Mouse (Mus musculus): ENCODE data around the gene Pitpnm3.
A peak's percentile ranks its signal among the peaks of the same experiment; 100 is the strongest.

Gene Pitpnm3

DNA sequence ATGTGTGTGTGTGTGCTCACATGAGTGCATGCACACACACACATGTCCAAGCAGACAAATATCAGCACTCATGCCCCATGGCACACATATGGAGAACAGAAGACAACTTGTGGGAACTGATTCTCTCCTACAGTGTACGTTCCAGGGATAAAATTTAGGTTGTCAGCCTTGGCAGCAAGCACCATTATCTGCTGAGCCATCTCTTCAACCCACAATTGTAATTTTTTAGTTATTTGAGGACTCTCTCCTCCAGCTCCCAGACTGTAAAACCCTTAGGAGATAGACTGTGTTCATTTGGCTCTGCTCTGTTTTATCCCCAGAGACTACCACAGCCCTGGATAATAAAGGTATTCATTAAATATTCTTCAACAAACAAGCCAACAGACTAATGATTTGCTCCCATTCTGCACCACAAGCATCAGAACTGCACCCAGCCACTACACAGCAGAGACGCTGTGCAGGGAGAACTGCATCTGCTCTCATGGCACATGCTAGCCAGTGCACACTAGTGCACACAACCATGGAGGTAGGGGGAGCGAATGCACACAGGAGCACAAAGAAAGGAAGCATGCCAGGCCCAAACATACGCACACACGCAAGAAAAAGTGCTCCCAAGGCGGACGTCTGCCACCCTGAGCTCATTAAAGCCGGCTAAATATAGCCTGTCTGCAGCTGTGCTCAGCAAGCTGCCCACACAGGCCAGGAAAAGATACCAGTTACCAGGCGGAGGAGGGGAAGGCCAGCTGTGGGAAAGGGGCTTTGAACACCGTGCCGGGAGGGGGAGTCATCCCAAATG lies 49.1 kb downstream of the Pitpnm3 start:
- DNase-seq, result peak; percentile 18

DNA sequence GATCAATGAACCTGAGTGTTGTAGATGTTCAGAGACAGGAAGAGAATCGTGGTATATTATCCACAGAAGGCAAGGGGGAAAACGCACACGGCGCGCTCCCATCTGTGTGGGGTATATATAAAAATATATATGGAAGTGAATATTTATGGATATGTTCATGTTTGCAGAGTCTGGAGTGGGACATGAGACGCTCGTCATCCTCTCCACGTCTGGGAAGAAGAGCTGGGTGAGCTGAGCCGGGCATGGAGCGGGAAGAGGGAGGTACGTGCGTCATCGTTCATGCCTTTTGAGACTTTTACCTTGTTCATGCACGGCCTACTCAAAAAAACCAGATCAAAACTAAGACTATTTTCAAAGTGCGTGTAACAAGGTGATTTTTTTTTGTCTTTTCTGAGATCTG lies 51.2 kb downstream of the Pitpnm3 start:
- DNase-seq, result no peak

DNA sequence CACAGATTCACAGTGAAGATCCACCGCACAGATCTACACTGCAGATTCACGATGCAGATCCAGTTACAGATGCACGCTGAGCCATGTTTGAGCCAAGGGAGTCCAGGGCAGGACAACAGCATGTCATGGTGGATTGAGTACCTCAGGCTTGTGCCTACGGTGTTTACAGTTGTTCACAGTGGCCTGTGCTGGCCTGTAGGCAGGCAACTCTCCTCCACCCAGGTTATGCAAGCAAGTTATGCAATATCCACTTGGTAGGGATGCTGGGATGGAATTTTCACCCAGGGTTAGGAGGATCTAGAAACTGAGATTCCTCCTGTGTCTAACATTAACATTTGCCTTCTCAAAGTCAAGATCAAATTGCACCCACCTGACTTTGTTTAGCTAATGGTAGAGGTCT lies 53.0 kb downstream of the Pitpnm3 start:
- DNase-seq, result no peak

DNA sequence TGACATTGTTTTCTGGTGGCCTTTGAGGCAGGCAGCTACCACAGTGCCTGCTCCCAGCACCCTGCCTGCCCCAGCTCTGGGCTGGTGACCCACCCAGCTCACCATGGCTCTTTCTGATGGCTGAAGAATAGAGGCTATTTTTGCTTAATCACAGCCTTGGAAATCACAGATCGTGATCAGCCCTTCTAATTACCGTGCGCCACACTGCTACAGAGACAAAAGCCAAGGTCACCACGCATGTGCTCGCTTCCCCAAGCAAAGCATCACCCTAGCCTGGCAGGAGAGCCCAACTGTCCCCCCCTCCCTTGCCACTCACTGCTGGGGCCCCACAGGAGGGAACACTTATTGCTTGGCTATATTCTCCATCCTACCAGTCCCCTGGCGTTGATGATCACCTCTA lies 55.1 kb downstream of the Pitpnm3 start:
- DNase-seq, result no peak

DNA sequence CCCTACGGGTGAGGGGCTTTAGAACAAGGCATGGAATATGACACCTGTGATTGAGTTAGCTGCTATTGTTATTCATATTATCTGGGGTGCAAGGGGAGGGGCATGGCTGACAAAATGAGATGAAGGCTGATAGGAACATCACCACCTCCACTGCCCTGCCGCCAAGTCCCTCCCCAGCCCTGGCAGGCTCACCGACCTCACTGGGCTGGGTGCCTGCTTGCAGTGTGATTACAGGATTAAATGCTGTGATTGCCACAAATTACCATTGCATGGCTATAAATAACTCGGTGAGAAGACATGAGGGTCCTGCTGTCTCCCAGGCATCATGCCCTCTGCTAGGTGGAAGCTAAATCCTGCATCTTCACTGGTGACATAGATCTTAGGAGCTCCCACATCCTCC lies 56.9 kb downstream of the Pitpnm3 start:
- DNase-seq, result no peak

DNA sequence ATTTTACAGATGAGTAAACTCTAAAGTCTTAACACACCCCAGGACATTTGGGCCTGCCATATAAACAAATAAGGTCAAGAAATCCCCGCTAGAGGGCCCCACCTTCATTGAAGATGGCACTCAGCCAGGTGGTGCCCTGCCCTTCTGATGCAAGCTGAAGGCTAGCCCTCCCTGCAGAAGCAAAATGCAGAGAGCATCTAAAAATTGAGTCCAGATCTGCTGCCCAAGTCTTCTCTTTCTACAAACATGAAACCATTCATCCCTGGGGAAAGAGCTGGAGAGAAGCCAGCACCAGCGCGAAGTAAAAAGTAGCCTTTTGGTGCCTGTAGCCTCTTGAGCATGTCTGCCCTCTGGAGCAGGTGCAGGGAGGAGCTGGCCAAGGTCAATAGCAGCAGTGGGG lies 57.5 kb downstream of the Pitpnm3 start:
- no peak for DNase-seq

DNA sequence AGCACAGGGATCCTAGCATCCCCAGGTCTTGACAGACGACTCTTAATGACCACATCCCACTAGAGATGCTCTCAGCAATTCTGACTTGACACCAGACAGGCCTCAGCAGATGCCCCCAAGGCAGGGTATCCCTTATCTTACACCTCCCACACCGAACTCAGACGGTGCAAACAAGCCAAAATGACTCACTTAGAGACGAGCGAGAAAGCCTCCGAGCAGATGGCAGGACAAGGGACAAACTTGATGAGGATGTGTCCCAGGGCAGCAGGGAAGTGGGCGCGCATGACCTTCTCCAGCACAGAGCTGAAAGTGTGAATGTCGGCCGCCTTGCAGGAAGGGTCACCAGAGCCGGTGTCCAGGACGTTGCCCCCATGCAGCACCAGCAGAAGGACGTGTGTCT lies 61.3 kb downstream of the Pitpnm3 start:
- no peak for DNase-seq

DNA sequence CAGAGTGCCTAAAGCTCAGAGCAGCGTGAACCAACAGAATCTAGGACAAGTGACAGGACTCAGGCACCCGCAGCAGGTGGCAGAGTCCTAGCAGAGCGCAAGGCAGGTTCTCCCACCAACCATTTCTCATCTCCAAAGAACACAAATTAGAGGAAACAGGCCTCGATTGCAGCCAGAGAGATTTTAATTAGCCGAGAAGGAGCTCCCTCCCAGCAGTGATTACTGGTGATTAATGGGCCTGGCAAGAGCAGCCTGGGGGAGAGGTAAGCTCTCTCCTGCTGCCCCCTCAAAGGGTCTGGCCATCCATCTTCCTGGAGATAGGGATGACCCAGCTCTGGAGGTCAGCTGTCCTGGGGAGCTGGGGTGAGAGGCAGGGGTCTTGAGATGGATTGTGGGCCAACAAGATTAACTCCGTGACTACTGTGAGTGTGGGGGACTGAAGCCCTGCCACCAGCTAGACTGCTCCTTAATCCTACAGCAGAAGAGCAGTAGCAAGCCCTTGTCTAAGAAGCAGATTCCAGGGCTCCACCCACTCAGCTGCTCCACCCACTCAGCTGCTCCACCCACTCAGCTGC lies 63.2 kb downstream of the Pitpnm3 start:
- no peak for DNase-seq

DNA sequence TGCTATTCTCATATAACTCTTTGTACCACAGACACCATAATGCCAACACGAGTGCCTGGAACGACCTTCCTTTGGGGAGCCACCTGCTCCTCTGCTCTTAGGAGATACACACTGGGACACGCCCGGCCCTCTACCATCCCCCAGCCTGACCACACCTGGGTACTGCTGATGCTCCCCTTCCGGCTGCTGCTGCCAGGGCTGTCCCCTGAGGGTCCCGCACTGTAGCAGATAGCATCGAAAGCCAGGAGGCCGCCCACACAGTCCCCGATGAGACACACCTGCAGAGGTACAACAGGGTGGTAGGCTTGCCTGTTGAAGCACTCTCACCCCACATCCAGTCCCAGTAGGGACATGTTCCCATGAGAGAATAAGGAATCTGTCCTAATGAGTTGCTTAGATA lies 64.8 kb downstream of the Pitpnm3 start:
- DNase-seq, result no peak

DNA sequence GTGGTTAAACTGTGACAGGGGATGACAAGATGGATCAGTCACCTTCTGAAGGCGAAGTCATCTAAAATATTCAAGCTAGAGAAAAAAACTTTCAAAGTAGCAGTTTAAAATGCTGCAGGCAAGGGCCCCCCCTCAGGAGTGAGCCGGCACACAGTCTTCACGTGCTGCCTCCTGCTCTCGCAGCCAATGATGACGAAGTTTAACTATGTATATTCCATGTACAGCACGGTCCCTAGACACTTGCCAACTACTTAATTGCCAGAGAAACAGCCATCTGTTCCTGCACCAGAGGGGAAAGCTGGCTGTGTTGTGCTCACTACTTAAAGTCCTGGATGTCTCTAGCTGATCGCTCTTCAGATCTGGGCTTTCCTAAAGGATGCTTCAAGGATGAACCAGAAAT lies 67.6 kb downstream of the Pitpnm3 start:
- DNase-seq, result no peak

DNA sequence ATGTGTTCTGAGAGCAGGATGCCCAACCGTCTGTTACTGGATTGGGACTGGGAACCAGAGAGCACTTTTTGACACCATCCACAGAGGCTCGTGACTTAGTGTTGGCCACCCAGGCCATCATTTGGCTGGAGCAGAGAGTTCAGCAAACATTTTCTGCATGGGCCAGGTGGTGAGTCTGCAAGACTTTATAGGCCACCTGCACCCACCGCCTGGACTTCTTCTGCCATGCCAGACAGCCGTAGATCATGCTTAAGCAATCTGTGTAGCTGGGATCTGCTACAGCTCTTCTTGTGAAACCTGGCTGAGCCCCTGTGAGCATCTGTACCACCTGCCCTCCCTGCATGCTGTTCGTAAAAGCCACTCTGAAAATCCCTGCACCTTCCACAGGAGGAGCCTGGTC lies 68.3 kb downstream of the Pitpnm3 start:
- DNase-seq, result no peak

DNA sequence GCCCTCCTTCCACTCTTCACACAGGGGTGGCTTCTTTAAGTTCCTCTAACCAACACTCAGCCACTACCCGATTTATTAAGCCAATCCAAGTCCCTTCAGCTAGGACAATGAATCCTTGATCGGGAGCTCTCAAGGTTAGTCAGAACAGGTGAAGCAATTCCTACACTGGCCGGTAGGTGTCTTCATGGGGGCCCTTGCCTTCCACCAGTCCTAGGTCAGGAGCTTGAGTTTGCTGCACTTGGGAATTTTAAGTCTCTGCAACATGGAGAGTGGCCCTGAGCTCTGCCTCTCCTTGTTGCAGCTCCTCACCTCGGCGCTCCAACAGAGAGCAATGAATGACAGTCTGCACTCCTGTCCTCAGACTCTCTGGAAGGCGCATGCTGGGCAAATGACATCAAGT lies 69.2 kb downstream of the Pitpnm3 start:
- peak; percentile 62 for DNase-seq

DNA sequence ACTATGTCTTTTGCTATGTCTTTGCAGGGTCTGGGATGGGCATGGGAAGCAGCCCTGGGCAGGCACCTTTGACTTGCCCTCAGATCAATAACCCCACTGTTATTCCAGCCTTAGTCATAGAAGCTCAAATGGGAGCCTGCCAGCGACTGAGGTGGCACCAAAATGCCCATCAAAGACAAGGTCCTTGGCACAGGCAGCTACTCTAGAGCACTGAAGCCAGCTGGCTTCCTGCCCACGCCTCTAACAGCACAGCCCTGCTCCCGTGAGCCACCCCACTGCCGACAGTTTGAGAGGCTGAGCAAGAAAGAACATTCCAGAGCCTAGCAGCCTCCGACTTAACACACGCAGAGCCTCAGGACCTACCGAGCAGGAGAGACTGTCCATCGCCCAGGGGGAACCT lies 70.5 kb downstream of the Pitpnm3 start:
- peak; percentile 35 for DNase-seq

DNA sequence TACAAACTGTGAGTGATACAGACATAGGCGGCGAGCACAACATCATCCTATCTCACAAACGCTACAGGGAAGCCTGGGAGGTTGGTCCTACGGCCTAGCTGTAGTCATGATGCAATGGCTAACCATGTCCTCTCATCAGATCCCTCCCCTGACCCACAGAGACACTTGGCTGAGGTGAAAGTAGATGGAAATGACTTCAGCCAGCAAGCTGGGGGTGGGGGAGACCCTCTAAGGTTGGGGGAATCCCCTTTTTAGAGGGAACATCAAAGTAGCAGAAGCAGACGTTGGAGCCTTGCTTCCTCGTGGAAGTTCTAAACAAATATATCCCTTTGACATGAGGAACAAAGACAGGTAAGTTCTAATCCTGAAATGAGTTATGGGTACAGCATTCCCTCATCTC lies 71.2 kb downstream of the Pitpnm3 start:
- DNase-seq, result no peak

DNA sequence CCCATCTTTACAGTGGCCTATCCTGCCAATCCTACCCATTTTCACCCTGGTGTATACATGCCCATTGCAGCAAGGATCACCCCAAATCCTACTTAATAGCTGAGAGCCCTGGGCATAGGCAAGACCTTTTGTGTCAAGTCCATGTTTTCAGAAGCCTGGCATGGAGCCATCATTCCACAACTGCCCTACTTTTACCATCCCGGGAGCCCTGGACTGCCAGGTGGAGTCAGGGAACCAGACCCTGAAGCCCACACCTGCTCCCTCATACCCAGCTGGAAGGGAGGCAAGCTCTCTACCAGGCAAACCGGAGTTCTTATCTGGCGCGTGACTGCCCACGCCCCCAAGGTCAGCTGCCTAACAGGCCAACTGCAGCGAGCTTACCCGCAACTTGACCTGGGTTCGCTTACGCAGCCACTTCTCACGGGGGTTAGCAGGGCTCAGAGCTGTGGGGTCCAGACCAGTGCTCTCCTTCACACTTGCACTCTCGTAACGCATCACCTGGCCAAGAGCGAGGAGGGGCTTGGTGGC lies 74.4 kb downstream of the Pitpnm3 start:
- DNase-seq, result no peak

DNA sequence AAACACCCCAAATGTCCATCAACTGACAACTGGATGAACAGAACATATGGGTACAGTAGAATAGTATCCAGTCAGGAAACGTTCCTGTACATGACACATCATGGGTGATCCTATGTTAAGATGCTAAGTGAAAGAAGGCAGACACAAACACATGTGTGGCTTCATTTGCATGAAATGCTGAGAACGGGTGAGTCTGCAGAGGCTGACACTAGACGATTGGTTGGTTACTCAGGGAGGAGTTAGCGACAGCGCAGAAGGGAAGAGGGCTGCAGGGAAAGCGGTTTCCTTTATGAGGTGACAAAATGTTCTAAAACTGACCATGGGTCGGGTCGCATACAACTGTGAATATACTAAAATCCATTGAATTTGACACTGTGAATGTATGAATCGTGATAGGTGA lies 75.2 kb downstream of the Pitpnm3 start:
- no peak for DNase-seq

DNA sequence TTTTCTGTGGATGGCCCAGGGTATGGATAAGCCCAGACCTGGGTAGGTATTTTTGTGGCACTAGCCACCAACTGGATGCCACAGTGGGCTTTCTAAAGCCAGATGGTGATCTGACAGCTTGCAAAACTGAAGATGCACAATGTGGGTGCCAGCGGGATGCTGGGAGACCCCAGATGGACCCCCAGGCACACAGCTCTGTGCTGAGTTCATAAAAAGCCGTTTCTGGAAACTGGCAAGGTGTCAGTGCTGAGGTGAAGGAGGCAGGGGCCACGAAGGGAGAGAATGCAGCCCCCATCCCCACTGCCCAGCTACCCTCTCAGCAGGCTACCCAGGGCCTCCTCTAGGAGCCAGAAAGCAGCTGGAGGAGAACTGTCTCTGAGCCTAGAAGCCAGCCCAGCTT lies 78.4 kb downstream of the Pitpnm3 start:
- DNase-seq, result no peak

DNA sequence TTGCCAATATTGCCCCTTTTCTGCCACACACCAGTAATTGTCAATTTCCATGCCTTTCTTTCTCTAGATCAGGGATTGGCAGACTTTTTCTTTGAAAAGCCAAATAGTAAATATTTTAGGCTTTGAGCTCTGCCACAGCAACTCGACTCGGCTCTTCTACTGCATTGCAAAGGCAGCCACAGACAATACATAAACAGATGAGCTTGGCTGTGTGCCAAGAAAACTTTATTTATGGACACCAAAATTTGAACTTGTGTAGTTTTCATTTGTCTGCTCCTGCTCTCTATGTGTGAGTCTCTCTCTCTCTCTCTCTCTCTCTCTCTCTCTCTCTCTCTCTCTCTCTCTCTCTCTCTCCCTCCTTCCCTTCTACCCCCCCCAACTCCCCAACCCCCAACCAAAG lies 80.4 kb downstream of the Pitpnm3 start:
- DNase-seq, result no peak

DNA sequence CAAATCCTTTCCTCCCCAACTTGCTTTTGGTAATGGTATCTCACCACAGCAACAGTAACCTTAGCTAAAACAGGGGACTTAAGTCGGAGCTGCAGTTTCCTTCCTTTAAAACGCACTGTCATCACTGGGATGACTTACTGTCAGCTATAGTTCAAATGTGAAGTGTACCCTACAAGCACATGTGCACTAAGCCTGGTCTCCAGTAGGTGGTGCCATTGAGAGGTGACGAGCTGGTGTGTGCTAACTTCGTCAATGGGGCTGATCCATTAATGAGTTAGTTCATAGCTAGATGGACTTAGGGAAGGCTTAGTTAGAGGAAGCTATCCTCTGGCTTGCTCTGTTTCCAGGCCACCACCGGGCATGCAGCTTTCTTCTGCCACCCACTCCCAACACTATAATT lies 82.9 kb downstream of the Pitpnm3 start:
- DNase-seq, result peak; percentile 85

DNA sequence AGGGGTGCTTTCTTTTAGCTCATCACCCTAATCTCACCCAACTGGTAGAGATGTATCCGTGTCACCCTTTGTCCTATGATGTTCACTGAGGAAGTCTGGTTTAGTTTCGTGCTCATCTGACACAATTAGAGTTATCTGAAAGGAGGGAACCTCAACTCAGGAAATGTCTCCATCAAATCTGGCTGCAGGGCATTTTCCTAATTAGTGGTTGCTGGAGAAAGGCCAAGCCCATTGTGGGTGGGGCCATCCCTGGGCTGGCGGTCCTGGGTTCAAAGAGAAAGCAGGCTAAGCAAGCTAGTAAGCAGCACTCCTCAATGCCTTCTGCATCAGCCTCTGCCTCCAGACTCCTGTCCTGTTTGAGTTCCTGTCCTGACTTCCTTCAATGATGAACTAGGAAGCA lies 83.4 kb downstream of the Pitpnm3 start:
- no peak for DNase-seq

DNA sequence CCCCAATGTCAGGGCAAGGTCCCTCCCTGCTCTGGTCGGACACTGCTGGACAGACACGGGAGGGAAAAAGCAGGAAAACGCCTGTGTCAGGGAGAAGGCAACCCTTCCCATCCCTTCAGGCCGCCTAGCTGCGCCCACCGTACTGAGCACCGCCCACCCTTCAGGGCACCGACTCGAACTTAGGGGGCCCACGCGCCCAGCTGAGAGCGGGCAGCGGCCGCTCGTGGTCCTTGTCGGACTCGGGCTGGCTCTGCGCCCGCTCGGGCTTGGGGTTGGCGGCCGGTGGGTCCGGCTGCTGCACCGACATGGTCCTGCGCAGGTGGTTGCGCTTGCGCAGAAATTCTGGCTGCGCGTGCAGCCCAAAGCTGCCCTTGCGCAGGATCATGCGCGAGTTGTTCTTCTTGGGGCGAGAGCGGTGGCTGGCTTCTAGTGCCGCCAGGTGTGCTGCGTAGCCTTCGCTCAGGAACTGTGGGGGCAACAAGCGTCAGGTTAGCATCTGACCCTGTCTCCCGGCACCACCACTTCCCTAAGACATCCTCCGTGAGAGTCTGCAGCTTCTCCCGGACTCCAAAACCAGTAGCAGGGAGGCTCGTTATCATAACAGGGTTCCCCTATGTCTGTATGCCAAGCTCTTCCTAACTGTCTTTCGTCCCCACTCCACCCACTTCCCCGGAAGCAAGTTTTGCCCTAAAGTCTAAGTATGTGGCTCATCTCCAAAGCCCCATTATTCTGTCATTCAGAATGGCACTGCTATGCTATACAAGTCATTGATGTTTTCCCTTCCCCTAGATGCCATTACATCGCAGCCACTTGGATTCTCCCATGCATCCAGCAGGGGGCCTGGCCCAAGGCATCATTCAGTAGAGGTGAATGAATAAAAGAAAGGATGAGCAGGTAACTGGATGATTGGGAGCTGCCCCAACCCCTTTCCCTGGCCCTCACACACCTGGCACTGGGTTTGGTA lies 84.4 kb downstream of the Pitpnm3 start:
- DNase-seq, result peak; percentile 61

DNA sequence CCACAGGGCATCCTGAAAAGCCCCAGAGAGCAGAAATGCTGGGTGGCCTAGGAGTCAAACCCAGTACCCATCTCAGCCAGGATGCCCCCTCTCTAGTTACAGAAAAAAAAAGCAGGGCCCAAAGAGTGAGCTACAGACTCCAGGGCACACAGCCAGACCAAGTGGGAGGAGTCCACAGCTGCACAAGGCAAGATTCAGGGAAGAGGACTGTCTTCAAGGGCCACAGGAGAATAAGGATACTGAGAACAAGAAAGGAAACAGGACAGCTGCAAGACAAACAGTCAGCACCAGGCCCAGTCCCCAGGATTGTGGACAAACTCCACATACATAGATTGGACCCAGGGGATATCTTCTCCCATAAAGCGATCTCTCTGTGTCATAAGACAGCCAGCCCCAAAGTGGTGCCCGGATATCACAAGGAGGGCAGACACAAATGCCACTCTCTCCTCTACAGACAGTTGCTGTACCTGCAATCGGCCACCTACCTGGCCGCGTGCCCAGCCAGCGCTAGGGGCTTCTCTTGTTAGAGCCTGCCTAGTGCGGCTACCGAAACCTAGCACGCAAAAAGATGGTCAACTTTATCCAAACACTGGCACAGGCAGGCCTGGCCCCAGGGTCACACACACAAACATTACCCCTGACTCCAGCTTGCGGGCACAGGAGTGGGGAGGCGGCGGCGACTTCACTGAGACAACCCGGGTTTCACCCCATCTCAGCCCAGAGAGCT lies 85.2 kb downstream of the Pitpnm3 start:
- peak; percentile 35 for DNase-seq

Measured in kidney, postnatal 10 days (tissue).